Mouse (Mus musculus) left cerebral cortex, adult 9 months (tissue): ENCODE data around the gene Snai3.

Experiments used
- DNase-seq, 2 experiments: peaks; one replicate each; pipeline ENCODE4 v3.0.0; 2022; ENCODE audit warnings: low spot score in 2 of 2

Gene Snai3

GRCm38 (mm10) chr8:122460524-122461472, at the start of gene Snai3:
Snai3 (minus strand) TSS chr8:122460733.
- DNase-seq = no peak

GRCm38 (mm10) chr8:122500856-122501255, 40.3 kb upstream of the Snai3 start:
- peak in 1 of 2 experiments; percentile 72 for DNase-seq

GRCm38 (mm10) chr8:122497912-122498311, 37.4 kb upstream of the Snai3 start:
- no peak for DNase-seq

- no peak for DNase-seq
Observed at GRCm38 (mm10) chr8:122497016-122497734, 36.6 kb upstream of the Snai3 start.

GRCm38 (mm10) chr8:122488387-122488786, 27.9 kb upstream of the Snai3 start:
- DNase-seq = no peak

- DNase-seq = no peak
Observed at GRCm38 (mm10) chr8:122484831-122485230, 24.3 kb upstream of the Snai3 start.

GRCm38 (mm10) chr8:122483877-122484276, 23.3 kb upstream of the Snai3 start:
- DNase-seq = no peak

- DNase-seq = no peak
Observed at GRCm38 (mm10) chr8:122482448-122482847, 21.9 kb upstream of the Snai3 start.

- DNase-seq = peak; percentile 72 to 86
Observed at GRCm38 (mm10) chr8:122475580-122476320, 15.2 kb upstream of the Snai3 start, which contains the start of the genes Rnf166 and Ctu2. Rnf166 (minus strand) TSS chr8:122476064. Ctu2 (plus strand) TSS chr8:122476143.

- peak in 1 of 2 experiments; percentile 31 for DNase-seq
Observed at GRCm38 (mm10) chr8:122474951-122475560, 14.5 kb upstream of the Snai3 start.

GRCm38 (mm10) chr8:122473911-122474421, 13.4 kb upstream of the Snai3 start:
- no peak for DNase-seq

- no peak for DNase-seq
Observed at GRCm38 (mm10) chr8:122470691-122471090, 10.2 kb upstream of the Snai3 start.

GRCm38 (mm10) chr8:122469965-122470364, 9.4 kb upstream of the Snai3 start:
- DNase-seq = no peak

GRCm38 (mm10) chr8:122469407-122469806, 8.9 kb upstream of the Snai3 start:
- DNase-seq = no peak

- DNase-seq = no peak
Observed at GRCm38 (mm10) chr8:122467816-122468215, 7.3 kb upstream of the Snai3 start.

GRCm38 (mm10) chr8:122464985-122465384, 4.5 kb upstream of the Snai3 start:
- no peak for DNase-seq

- DNase-seq = no peak
Observed at GRCm38 (mm10) chr8:122463651-122464640, 3.4 kb upstream of the Snai3 start.

- no peak for DNase-seq
Observed at GRCm38 (mm10) chr8:122462510-122462909, 2.0 kb upstream of the Snai3 start.

GRCm38 (mm10) chr8:122461473-122462148, 1.1 kb upstream of the Snai3 start:
- peak; percentile 79 to 84 for DNase-seq
